Comparison of ENCODE assay signal across 13 mouse cellular contexts in genomic region chr8:111718937-111719336, GRCm38 (mm10). TPM values are rescaled to one million over a fixed set of nuclear protein-coding genes. Genes with fewer than 3 reads are reported as not detected.
A peak's percentile ranks its signal among the peaks of the same experiment; 100 is the strongest.
DNase-seq lines count a peak whose midpoint lies in the region; ATAC-seq lines count a peak whose summit lies in the region.
"Had no signal": no experiment of that assay in that cellular context is flagged by ENCODE, and none has a peak within 500 bp of the region (broad histone marks: within the 10 kb centered on the region; RNA-seq: fewer than 3 reads in every experiment).

No protein-coding gene starts in this region.

- H3K4me2 ChIP-seq in midbrain, embryonic 12.5 days (replicated peaks): no peak overlapping the region
- H3K4me2 ChIP-seq in intestine, embryonic 16.5 days (ENCODE audit: low read depth, low read length): no peak overlapping the region
- H3K4me2 ChIP-seq in stomach, embryonic 16.5 days (ENCODE audit: low read depth, low read length): no peak overlapping the region
- H3K4me2 ChIP-seq: limb, embryonic 12.5 days had no signal

- no peak for ATAC-seq in midbrain, embryonic 12.5 days (ENCODE audit: low FRiP score, low read depth)
- ATAC-seq in intestine, embryonic 16.5 days: no peak
- ATAC-seq in stomach, embryonic 16.5 days (ENCODE audit: insufficient read depth, low FRiP score): no peak
- no peak for ATAC-seq in activated CD4-positive, CD25-positive, alpha-beta regulatory T cell, adult 4 months

- peaks cover 37% of the 10 kb centered on the region for H3K36me3 ChIP-seq in midbrain, embryonic 12.5 days
- peaks cover 56% of the 10 kb centered on the region for H3K36me3 ChIP-seq in midbrain, embryonic 10.5 days
- peaks cover 19% of the 10 kb centered on the region for H3K36me3 ChIP-seq in intestine, embryonic 16.5 days (ENCODE audit: control insufficient read depth, insufficient read depth, low read length)
- peaks cover 10% of the 10 kb centered on the region for H3K36me3 ChIP-seq in stomach, embryonic 16.5 days (ENCODE audit: control insufficient read depth, insufficient read depth, low read length)

- DNase-seq in gastrocnemius, postnatal 14 days: peak; percentile 3
- no peak for DNase-seq in gastrocnemius, postnatal 4 days (ENCODE audit: low spot score in 2 of 2)
- DNase-seq in midbrain, embryonic 10.5 days (ENCODE audit: low spot score): no peak
- DNase-seq in urinary bladder, postnatal 4 days (ENCODE audit: low spot score in 2 of 2): no peak
- DNase-seq: thymus, adult 18-20 months had no signal

- H3K27ac ChIP-seq in midbrain, embryonic 12.5 days (replicated peaks): peak overlapping the region; percentile 98
- no peak overlapping the region for H3K27ac ChIP-seq in midbrain, embryonic 10.5 days (replicated peaks)
- H3K27ac ChIP-seq in intestine, embryonic 16.5 days (ENCODE audit: low read length): peak overlapping the region; percentile 34
- H3K27ac ChIP-seq in stomach, embryonic 16.5 days (ENCODE audit: low read length): peak overlapping the region; percentile 97
- H3K27ac ChIP-seq: limb, embryonic 12.5 days had no signal

- H3K9ac ChIP-seq in midbrain, embryonic 12.5 days (replicated peaks): no peak overlapping the region
- no peak overlapping the region for H3K9ac ChIP-seq in intestine, embryonic 16.5 days (ENCODE audit: low read depth, low read length)
- H3K9ac ChIP-seq in stomach, embryonic 16.5 days (ENCODE audit: low read length): no peak overlapping the region
- H3K9ac ChIP-seq: limb, embryonic 12.5 days had no signal

- no peaks in the 10 kb centered on the region for H3K27me3 ChIP-seq in midbrain, embryonic 12.5 days
- H3K27me3 ChIP-seq in midbrain, embryonic 10.5 days (ENCODE audit: low read depth, poor library complexity, severe bottlenecking): no peaks in the 10 kb centered on the region
- no peaks in the 10 kb centered on the region for H3K27me3 ChIP-seq in intestine, embryonic 16.5 days (replicated peaks; ENCODE audit: control insufficient read depth, insufficient read depth, low read length)
- H3K27me3 ChIP-seq in stomach, embryonic 16.5 days (ENCODE audit: control insufficient read depth, insufficient read depth, low read length): no peaks in the 10 kb centered on the region
- H3K27me3 ChIP-seq: limb, embryonic 12.5 days had no signal

- H3K4me1 ChIP-seq in midbrain, embryonic 12.5 days: peaks cover 32% of the 10 kb centered on the region
- H3K4me1 ChIP-seq in midbrain, embryonic 10.5 days: peaks cover 39% of the 10 kb centered on the region
- peaks cover 42% of the 10 kb centered on the region for H3K4me1 ChIP-seq in intestine, embryonic 16.5 days (ENCODE audit: control insufficient read depth, insufficient read depth, low read length)
- H3K4me1 ChIP-seq in stomach, embryonic 16.5 days (ENCODE audit: control insufficient read depth, insufficient read depth, low read length): peaks cover 34% of the 10 kb centered on the region

- no peaks in the 10 kb centered on the region for H3K9me3 ChIP-seq in midbrain, embryonic 12.5 days
- no peaks in the 10 kb centered on the region for H3K9me3 ChIP-seq in midbrain, embryonic 10.5 days (replicated peaks)
- H3K9me3 ChIP-seq in intestine, embryonic 16.5 days (ENCODE audit: control insufficient read depth, low read length): no peaks in the 10 kb centered on the region
- no peaks in the 10 kb centered on the region for H3K9me3 ChIP-seq in stomach, embryonic 16.5 days (replicated peaks; ENCODE audit: control insufficient read depth, low read length)
- H3K9me3 ChIP-seq: limb, embryonic 12.5 days had no signal

- H3K4me3 ChIP-seq in midbrain, embryonic 12.5 days: no peak overlapping the region
- H3K4me3 ChIP-seq in midbrain, embryonic 10.5 days: no peak overlapping the region
- H3K4me3 ChIP-seq in intestine, embryonic 16.5 days (ENCODE audit: low read length): no peak overlapping the region
- no peak overlapping the region for H3K4me3 ChIP-seq in stomach, embryonic 16.5 days (replicated peaks; ENCODE audit: low read length)
- H3K4me3 ChIP-seq: limb, embryonic 12.5 days had no signal

- WGBS in midbrain, embryonic 12.5 days: 72% methylated on average over 5 of the region's 5 CpGs
- 83% methylated on average over 5 of the region's 5 CpGs for WGBS in midbrain, embryonic 10.5 days
- 43% methylated on average over 5 of the region's 5 CpGs for WGBS in intestine, embryonic 16.5 days
- 31% methylated on average over 5 of the region's 5 CpGs for WGBS in stomach, embryonic 16.5 days

- intact Hi-C loops in gastrocnemius, postnatal 14 days (cut with DNase I; ENCODE audit: low total_unique reads): no loop called here

RNA-seq across cellular contexts. Expression of gene Bcar1, which starts 24.7 kb away (rescaled TPM):
- total RNA-seq in gastrocnemius, postnatal 14 days (2021): 10 to 100 TPM; 15.5 to 17.4 TPM
- 10 to 100 TPM; 35.1 to 36.5 TPM for total RNA-seq in gastrocnemius, postnatal 4 days (2021)
- polyA plus RNA-seq in midbrain, embryonic 12.5 days (2016; fragmentation: Nextera tagmentation; extraction: Ambion mirVana): 52.4 and 53.8 TPM in 2 replicates
- 52.4 and 53.7 TPM in 2 replicates for polyA plus RNA-seq in midbrain, embryonic 10.5 days (2016; fragmentation: Nextera tagmentation; extraction: Ambion mirVana)
- polyA plus RNA-seq in intestine, embryonic 16.5 days (2015; fragmentation: Nextera tagmentation; extraction: Ambion mirVana): 44.6 and 48.5 TPM in 2 replicates
- 38.5 and 44.6 TPM in 2 replicates for polyA plus RNA-seq in stomach, embryonic 16.5 days (2015; fragmentation: Nextera tagmentation; extraction: Ambion mirVana)
- polyA plus RNA-seq in activated CD4-positive, CD25-positive, alpha-beta regulatory T cell, adult 4 months (2017; shearing (Covaris generic)): under 1 TPM; 0.21 to 0.38 TPM

RNA-seq across cellular contexts. Expression of gene Ctrb1, which starts 28.1 kb away (rescaled TPM):
- total RNA-seq in gastrocnemius, postnatal 14 days (2021): under 1 TPM in 1 of 2 experiments, not detected in 1; 0.44 TPM
- under 1 TPM in 1 of 2 experiments, not detected in 1; 0.32 TPM for total RNA-seq in gastrocnemius, postnatal 4 days (2021)
- not detected in 2 replicates for polyA plus RNA-seq in midbrain, embryonic 12.5 days (2016; fragmentation: Nextera tagmentation; extraction: Ambion mirVana)
- not detected in 2 replicates for polyA plus RNA-seq in midbrain, embryonic 10.5 days (2016; fragmentation: Nextera tagmentation; extraction: Ambion mirVana)
- 1,904 and 2,500 TPM in 2 replicates for polyA plus RNA-seq in intestine, embryonic 16.5 days (2015; fragmentation: Nextera tagmentation; extraction: Ambion mirVana)
- 3,395 and 3,754 TPM in 2 replicates for polyA plus RNA-seq in stomach, embryonic 16.5 days (2015; fragmentation: Nextera tagmentation; extraction: Ambion mirVana)
- not detected for polyA plus RNA-seq in activated CD4-positive, CD25-positive, alpha-beta regulatory T cell, adult 4 months (2017; shearing (Covaris generic))
- total RNA-seq: megakaryocyte progenitor cell, adult 5-6 weeks had no signal
- polyA plus RNA-seq: embryonic facial prominence, embryonic 14.5 days; heart, embryonic 14.5 days; limb, embryonic 12.5 days had no signal

Comparison
In these comparisons a context has a peak if more than half of its experiments do, and no peak if none do; other contexts are left out.
1. RNA of gene Bcar1, which starts 24.7 kb away (polyA plus RNA-seq): 52.4 to 53.7 TPM in midbrain, embryonic 10.5 days, 52.4 to 53.8 TPM in midbrain, embryonic 12.5 days, 44.6 to 48.5 TPM in intestine, embryonic 16.5 days and 38.5 to 44.6 TPM in stomach, embryonic 16.5 days; 0.21 to 0.38 TPM in activated CD4-positive, CD25-positive, alpha-beta regulatory T cell, adult 4 months; every median in the first group is over 10 times any median in the second.
2. RNA of gene Ctrb1, which starts 28.1 kb away (polyA plus RNA-seq): 3,395 to 3,754 TPM in stomach, embryonic 16.5 days and 1,904 to 2,500 TPM in intestine, embryonic 16.5 days; not detected in midbrain, embryonic 12.5 days, not detected in midbrain, embryonic 10.5 days and not detected in activated CD4-positive, CD25-positive, alpha-beta regulatory T cell, adult 4 months; every median in the first group is over 1,000 times any median in the second.